Mouse (Mus musculus) forebrain, embryonic 16.5 days (tissue): ENCODE measurements around the gene Rnaseh2b. TPM values are rescaled to one million over a fixed set of nuclear protein-coding genes. Genes with fewer than 3 reads are reported as not detected.

Experiments used
- ATAC-seq: fragments of 200-750 bp; cut with Nextera tagmentation; 2 replicates; pipeline ENCODE4 v1.8.0; 2017; ENCODE audit warnings: mild to moderate bottlenecking, moderate library complexity
- H3K27ac ChIP-seq: fragments of 300-500 bp; sonication (generic); 2 replicates; pipeline ENCODE4 v1.5.1; 2014; ENCODE audit warnings: low read length, control low read depth
- H3K27me3 ChIP-seq: fragments of 300-500 bp; sonication (generic); replicated peaks from 2 replicates; pipeline ENCODE4 v1.6.1; 2014; ENCODE audit warnings: low read length; ENCODE audit not compliant: control insufficient read depth, insufficient read depth
- H3K36me3 ChIP-seq: fragments of 300-500 bp; sonication (generic); 2 replicates; pipeline ENCODE4 v1.6.1; 2014; ENCODE audit not compliant: control insufficient read depth, insufficient read depth
- H3K4me1 ChIP-seq: fragments of 300-500 bp; sonication (generic); replicated peaks from 2 replicates; pipeline ENCODE4 v1.6.1; 2014; ENCODE audit warnings: low read length; ENCODE audit not compliant: control insufficient read depth, insufficient read depth
- H3K4me2 ChIP-seq: fragments of 300-500 bp; sonication (generic); 2 replicates; pipeline ENCODE4 v1.6.1; 2014; ENCODE audit warnings: mild to moderate bottlenecking, low read length, control low read depth
- H3K4me3 ChIP-seq: fragments of 300-500 bp; sonication (generic); replicated peaks from 2 replicates; pipeline ENCODE4 v1.5.1; 2014; ENCODE audit warnings: mild to moderate bottlenecking, low read length, control low read depth
- H3K9ac ChIP-seq: fragments of 300-500 bp; sonication (generic); replicated peaks from 2 replicates; pipeline ENCODE4 v1.6.1; 2014; ENCODE audit warnings: low read depth, low read length, control low read depth
- H3K9me3 ChIP-seq: fragments of 300-500 bp; sonication (generic); 2 replicates; pipeline ENCODE4 v1.6.1; 2016; ENCODE audit warnings: low read length; ENCODE audit not compliant: control insufficient read depth
- WGBS: fragments of 180-500 bp; shearing (Covaris S2); extraction: QIAGEN DNeasy Blood & Tissue Kit; methylation state at CpG from one replicate; pipeline ENCODE4 v1.1.7; 2014; 5-methylcytosine and 5-hydroxymethylcytosine counted together
- polyA plus RNA-seq: library from polyadenylated mRNA; unstranded; fragments of >200 nt; fragmentation: Nextera tagmentation; extraction: Ambion mirVana; gene quantifications from 2 replicates; pipeline ENCODE4 v1.2.1, GENCODE M21; 2015

Rnaseh2b gene
- polyA plus RNA-seq, 1 experiment from 2014 or later = 47.9 TPM

DNA sequence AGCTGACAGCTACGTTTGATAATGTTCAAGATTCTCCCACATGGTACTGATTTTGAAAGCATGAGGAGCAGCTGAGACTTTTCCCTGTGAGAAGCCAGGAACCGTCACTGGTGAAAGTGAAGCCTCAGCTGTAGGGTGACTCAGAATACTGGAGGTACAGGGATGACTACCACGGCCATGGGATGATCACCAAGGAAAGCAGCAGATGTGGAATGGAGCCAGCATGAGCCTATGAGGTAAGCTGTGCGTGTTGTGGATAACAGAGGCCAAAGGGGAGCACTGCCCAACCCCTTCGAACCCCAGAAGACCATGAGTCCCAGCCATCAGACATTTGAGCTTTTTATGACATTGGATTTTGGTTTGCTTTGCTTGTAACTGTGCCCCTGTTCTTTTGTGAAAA lies 36.3 kb upstream of the Rnaseh2b start:
- H3K36me3 ChIP-seq = no peaks in the 10 kb centered on the region
- H3K4me1 ChIP-seq = no peaks in the 10 kb centered on the region; the same call in 1 of the 2 replicates
- H3K9me3 ChIP-seq = no peaks in the 10 kb centered on the region
- H3K4me3 ChIP-seq = no peak overlapping the region
- no peak overlapping the region for H3K9ac ChIP-seq
- H3K27me3 ChIP-seq = no peaks in the 10 kb centered on the region
- no peak for ATAC-seq
- no peak overlapping the region for H3K4me2 ChIP-seq
- H3K27ac ChIP-seq = no peak overlapping the region
- 92% methylated on average over 5 of the region's 5 CpGs for WGBS

DNA sequence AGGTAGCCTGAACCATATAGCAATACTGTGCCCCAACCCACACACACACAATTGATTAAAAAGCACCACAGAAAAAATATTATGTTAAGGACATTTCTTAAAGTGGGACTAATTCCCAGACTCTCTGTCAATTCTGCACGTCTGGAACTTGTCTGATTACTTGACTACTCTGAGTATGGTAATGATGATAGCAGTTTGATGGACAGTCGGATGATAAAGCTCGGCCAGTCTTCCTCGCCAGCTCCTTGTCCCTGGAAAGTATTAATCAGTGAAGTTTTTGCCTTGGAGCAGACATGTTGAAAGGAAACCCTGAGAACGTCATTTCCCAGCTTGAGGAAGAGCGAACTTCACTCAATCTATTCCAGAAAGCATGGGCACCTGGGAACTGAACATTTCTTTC lies 34.3 kb upstream of the Rnaseh2b start:
- Histone ChIP-seq H3K9ac (no peak overlapping the region), H3K4me3 (no peak overlapping the region), H3K9me3 (no peaks in the 10 kb centered on the region), H3K27me3 (no peaks in the 10 kb centered on the region), H3K27ac (no peak overlapping the region), H3K36me3 (no peaks in the 10 kb centered on the region), H3K4me1 (no peaks in the 10 kb centered on the region), H3K4me2 (no peak overlapping the region)
- no peak for ATAC-seq
- WGBS = 62% methylated on average over 6 of the region's 6 CpGs

DNA sequence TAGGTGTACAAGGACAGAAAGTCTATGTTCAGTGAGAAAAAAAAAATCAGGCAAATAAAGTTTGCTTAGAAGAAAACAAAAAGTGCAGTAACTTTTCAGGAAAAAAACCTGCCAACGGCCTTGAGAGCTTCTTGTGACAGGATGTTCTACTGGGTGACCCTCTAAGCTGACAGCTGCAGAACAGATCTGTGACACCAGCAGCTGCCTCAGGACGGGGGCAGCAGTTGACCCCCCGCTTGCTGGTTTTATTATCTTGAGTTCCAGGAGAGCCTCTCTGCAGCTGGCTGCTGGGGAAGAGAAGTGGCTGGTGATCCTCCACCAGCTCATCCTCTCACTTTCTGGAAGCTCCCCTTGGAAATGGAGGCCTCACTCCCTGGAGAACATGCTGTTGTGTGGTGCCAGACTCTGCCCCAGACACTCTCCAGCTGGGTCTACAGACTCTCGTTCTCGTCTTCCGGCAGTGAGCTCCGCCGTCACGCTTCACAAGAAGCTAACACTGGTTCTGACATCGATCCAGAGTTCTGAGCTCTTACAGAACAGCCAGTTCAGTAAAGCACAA lies 33.3 kb upstream of the Rnaseh2b start:
- Histone ChIP-seq H3K27me3 (no peaks in the 10 kb centered on the region), H3K9ac (no peak overlapping the region), H3K36me3 (no peaks in the 10 kb centered on the region), H3K27ac (no peak overlapping the region), H3K4me1 (no peaks in the 10 kb centered on the region), H3K4me3 (no peak overlapping the region), H3K9me3 (no peaks in the 10 kb centered on the region), H3K4me2 (no peak overlapping the region)
- no peak for ATAC-seq
- WGBS = 61% methylated on average over 10 of the region's 10 CpGs

DNA sequence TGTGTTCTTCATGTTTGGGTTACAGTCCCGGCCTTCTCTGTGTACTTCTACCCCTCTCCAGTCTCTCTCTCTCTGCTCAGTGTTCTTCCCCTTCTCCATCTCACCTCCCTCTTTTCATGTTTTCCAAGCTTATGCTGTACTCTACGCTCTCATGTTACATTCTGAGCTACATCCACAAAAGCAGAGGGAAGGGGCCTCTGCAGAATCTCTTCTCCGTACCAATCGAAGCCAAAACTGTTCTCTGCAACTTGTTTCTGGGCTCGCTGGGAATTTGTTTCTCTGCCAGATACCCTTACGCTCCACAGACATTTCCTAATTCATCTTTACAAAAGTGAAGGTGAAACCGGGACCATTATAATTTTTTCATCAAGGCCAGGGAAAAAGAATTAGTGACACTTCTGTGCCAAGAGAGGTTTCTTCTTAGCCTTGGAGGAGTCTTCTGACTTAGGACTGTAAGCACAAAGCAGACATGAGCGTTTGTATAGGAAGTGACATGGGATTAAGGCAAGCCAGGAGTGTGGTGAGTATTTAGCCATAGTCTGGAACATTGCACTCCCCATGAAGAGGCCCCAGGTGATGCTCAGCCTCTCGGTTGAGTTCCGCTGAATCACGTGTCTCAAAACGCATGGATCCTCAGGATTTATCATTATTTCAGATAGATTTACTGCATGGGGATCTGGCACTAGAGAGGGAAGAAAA lies 21.5 kb upstream of the Rnaseh2b start:
- H3K4me3 ChIP-seq = no peak overlapping the region
- no peak overlapping the region for H3K27ac ChIP-seq
- no peak for ATAC-seq
- no peaks in the 10 kb centered on the region for H3K27me3 ChIP-seq
- H3K9ac ChIP-seq = no peak overlapping the region
- 81% methylated on average over 12 of the region's 12 CpGs for WGBS
- 0 out of 2 replicates have a peak, but pooled peaks cover 2% of the 10 kb centered on the region for H3K9me3 ChIP-seq
- no peaks in the 10 kb centered on the region for H3K36me3 ChIP-seq
- no peaks in the 10 kb centered on the region for H3K4me1 ChIP-seq
- no peak overlapping the region for H3K4me2 ChIP-seq

DNA sequence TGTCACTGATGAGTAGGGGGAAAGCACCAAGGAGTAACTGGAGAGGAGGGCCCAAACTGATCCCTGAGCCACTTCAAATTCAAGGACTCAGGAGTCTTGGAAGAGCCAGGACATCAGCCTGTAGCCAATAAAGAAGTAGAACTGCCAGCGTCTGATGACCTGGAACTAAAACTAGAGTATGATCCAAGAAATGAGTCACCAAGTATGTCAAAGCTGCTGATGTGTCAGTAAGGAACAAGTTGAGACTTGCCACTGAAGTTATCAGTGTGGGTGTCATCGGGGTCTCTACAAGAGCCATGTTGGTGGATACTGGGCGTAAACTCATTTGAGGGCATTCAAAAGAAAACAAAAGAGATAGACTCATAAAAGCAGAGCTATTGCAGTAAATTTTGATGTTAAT lies 18.8 kb upstream of the Rnaseh2b start:
- 0 out of 2 replicates have a peak, but pooled peaks cover 2% of the 10 kb centered on the region for H3K9me3 ChIP-seq
- no peak for ATAC-seq
- no peak overlapping the region for H3K4me3 ChIP-seq
- H3K9ac ChIP-seq = no peak overlapping the region
- no peak overlapping the region for H3K4me2 ChIP-seq
- no peaks in the 10 kb centered on the region for H3K36me3 ChIP-seq
- H3K27ac ChIP-seq = no peak overlapping the region
- H3K27me3 ChIP-seq = no peaks in the 10 kb centered on the region
- WGBS = 95% methylated on average over 3 of the region's 3 CpGs
- no peaks in the 10 kb centered on the region for H3K4me1 ChIP-seq

DNA sequence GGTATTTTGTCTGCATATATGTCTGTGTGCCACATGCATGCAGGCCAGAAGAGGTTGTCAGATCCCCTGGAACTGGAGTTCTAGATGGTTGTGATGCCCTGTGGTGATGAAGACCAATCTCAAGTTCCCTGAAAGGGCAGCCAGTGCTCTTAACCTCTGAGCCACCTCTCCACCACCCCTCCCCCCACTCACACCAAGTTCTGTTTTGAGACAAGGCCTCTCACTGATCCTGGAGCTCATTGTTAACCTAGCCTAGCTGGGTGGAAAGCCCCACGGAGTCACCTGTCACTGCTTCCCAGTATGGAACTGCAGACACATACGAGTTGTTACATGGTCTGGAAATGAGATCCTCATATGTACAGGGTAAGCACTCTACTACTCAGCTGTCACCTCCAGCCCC lies 9.4 kb upstream of the Rnaseh2b start:
- H3K4me2 ChIP-seq = no peak overlapping the region
- no peak overlapping the region for H3K4me3 ChIP-seq
- no peaks in the 10 kb centered on the region for H3K27me3 ChIP-seq
- ATAC-seq = no peak
- 0 out of 2 replicates have a peak, but pooled peaks cover 3% of the 10 kb centered on the region for H3K4me1 ChIP-seq
- no peaks in the 10 kb centered on the region for H3K36me3 ChIP-seq
- no peaks in the 10 kb centered on the region for H3K9me3 ChIP-seq
- no peak overlapping the region for H3K27ac ChIP-seq
- 69% methylated on average over 2 of the region's 2 CpGs for WGBS
- no peak overlapping the region for H3K9ac ChIP-seq

DNA sequence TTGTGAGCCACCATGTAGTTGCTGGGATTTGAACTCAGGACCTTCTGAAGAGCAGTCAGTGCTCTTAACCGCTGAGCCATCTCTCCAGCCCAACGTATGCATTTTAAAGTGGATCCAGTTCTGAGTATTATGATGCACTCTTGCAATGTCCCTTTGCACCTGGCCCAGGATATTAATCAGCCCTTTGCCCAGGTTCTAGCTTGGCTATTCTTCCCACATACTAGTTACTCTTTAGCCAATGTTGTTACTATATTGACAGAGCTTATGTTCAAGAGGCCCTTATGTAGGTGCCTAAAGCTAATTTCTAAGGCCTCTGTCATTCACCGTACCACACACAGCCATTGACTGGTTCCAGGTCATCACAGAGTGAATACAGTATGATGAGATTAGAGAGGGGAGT lies 3.7 kb upstream of the Rnaseh2b start:
- Histone ChIP-seq H3K36me3 (no peaks in the 10 kb centered on the region), H3K4me3 (no peak overlapping the region), H3K4me2 (no peak overlapping the region), H3K4me1 (peaks cover 17% of the 10 kb centered on the region), H3K27me3 (no peaks in the 10 kb centered on the region), H3K9me3 (no peaks in the 10 kb centered on the region), H3K27ac (no peak overlapping the region), H3K9ac (no peak overlapping the region)
- no peak for ATAC-seq
- WGBS = 95% methylated on average over 3 of the region's 3 CpGs

DNA sequence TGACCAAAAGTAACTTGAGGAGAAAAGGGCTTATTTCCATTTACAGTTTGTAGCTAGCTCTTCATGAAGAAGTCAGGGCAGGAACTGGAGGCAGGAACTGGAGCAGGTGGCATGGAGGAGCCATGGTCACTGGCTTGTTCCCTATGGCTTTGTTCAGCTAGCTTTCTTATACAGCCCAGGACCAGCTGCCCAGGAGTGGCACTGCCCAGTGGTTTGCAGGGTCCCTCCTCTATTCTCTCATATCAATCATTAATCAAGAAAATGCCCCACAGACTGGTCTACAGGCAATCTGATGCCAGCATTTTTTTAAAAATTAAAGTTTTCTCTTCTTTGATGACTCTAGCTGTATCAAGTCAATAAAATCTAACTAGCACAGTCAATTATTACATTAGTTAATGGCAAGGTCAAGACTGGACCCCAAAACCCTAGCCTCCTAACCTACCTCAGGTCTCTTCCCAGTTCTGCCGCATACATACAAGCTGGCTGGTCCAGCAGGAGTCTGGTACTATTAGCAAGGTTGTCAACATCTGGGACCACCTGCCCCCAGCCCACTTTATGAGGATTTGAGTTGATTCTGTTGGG lies 892 bp upstream of the Rnaseh2b start:
- no peaks in the 10 kb centered on the region for H3K27me3 ChIP-seq
- H3K9ac ChIP-seq = no peak overlapping the region
- H3K9me3 ChIP-seq = no peaks in the 10 kb centered on the region
- ATAC-seq = no peak
- H3K36me3 ChIP-seq = no peaks in the 10 kb centered on the region
- H3K4me1 ChIP-seq = peaks cover 17% of the 10 kb centered on the region
- peak overlapping the region; percentile 98 for H3K4me2 ChIP-seq
- 89% methylated on average over 1 of the region's 1 CpGs for WGBS
- no peak overlapping the region for H3K27ac ChIP-seq
- no peak overlapping the region; the same call in 1 of the 2 replicates for H3K4me3 ChIP-seq

DNA sequence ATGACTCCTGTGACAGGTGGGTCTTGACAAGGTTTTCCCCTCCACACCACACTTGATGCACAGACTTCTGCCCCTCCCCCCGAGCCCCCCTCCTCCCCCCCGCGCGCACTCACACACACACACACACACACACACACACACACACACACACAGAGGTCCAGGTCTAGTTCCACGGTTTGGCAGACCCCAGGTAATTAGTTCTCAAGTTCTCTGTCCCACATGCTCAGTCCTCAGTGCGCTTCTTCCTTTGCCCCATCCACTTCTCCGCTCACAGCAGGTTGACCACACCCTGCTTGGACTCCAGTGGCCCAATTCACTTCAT lies 262 bp upstream of the Rnaseh2b start:
- H3K27ac ChIP-seq = peak overlapping the region; percentile 67
- 35% methylated on average over 7 of the region's 7 CpGs for WGBS
- no peak for ATAC-seq

More for the DNA sequence above, 262 bp upstream of the Rnaseh2b start:
- Histone ChIP-seq H3K9ac (peak overlapping the region; percentile 93), H3K9me3 (no peaks in the 10 kb centered on the region), H3K27me3 (no peaks in the 10 kb centered on the region), H3K4me1 (peaks cover 17% of the 10 kb centered on the region), H3K4me3 (peak overlapping the region; percentile 80), H3K4me2 (peak overlapping the region; percentile 98), H3K36me3 (no peaks in the 10 kb centered on the region)
